Mouse (Mus musculus): ENCODE data around the gene Zmat3.

The Zmat3 gene

DNA sequence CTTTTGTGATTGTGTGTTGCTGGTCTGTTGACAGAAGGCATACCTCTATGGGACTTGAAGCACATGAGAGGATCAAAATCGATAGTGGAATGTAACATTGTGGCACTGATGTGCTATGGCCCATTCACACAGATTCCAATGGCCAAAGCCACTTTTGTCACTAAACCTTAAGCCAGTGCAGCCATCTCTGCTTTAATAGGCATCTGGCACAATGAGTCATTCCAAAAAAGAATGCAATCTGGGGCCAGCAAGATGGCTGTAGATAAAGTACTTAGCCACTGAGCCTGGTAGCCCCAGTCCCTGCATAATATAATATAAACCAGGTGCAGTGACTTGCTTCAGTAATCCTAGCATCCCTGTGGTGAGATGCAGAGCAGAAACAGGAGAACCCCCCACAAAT is 1.7 kb upstream of the Zmat3 start:
- no peak for DNase-seq

DNA sequence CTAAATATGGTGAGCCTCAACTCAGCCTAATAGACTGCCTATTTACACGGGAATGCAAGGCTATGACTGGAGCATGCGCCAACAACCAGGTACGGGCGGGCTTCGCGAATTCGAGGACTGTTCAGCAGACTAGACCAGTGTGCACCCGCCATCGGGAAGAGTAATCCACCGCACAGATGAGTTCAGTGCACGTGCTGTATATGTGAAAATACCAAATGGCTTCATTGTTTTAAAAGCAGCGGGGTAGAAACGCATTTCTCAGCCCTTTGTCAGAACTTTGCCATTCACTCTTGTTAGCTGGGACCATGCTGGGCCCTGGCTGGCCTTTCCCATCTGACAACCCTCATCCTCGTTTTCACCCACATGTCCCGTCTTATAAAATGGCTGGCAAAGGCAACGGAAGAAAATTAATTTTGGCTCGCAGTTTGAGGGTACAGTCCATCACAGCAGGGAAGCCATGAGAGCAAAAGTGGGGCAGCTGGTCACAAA is 476 bp upstream of the Zmat3 start:
- peak; percentile 28 for DNase-seq

DNA sequence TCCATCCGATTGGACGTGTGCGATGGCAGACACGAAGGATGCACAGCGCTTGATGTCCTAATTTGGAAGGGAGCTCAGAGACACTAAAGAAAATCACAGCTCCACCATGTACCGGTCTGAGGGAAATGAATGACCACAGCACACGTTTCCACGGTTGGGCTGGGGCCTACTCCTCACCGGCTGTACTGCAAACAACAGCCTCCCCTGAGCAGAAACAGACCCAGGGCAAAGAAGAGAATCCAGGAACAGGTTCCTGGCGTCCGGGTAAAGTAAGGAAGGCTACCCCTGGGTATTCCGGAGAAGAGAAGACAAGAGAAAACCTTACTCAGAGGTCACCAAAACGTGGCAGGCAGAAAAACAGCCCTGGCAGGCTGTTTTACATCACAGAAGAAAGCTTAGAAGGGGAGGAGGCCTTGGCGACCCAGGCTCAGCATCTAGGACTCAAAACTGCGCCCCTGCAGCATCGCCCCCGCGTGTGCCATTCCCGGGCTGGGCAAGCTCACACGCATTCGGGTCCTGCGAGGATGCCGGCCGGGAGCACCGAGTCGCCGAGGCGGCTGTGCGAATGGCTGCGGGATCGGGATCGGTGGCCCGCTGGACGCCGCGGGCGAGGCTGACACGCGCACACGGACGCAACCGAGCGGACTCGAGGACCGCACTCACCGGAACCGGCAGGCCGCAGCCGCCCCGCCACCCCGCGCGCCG is 821 bp downstream of the Zmat3 start:
- no peak for DNase-seq

DNA sequence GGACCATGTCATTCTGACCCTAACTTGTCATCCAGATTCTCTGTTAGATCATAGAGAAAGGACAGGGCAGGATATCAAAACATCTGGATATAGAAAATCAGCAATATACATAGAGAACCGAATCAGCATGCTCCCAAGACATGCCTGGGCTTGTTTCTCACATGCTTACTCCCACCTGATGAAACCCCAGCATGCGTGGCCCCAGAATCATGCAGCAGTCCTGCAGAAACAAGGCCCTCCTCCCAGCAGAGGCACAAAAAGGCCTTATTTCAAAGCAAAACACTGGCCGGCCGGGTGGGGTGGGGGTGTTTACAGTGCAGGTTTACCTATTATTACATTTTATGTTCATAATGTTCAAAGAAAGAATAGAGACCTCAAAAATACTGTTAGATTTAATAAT is 1.6 kb downstream of the Zmat3 start:
- DNase-seq: no peak

DNA sequence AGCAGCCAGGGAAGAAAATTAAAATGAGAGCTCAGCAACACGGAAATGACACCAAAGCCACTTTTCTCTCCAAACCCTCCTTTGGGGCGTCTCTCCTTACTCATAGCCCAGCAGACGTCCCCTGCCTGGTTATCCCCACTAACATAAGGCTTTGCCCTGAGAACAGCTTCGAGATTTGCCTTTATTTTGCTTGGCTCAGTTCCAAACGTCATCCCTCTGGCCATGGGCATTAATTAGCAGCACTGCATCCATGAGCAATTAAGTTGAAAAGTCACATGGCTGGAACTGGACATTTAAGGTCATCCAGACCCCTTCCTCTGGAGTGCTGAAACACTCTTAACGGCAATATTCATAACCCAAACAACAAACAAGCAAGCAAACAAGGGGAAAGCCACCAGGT is 4.6 kb downstream of the Zmat3 start:
- no peak for DNase-seq

DNA sequence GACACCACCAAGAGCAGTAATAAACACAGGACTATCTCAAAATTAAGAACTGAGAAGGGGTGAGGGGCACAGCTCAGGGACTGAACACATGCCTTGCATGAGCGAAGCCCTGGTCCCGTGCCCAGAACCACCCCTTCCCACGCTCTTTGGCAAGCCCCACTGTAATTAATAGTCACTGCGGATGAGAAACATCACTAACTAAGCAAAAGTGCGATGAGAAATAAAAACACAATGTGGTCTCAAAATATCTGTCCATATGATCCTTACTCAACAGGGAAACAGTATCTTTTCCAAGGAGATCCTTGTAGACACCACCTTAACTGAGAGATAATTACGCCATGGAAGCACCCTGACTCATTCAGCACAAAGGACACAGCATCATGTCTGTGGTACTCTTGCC is 17.9 kb downstream of the Zmat3 start:
- DNase-seq: no peak

DNA sequence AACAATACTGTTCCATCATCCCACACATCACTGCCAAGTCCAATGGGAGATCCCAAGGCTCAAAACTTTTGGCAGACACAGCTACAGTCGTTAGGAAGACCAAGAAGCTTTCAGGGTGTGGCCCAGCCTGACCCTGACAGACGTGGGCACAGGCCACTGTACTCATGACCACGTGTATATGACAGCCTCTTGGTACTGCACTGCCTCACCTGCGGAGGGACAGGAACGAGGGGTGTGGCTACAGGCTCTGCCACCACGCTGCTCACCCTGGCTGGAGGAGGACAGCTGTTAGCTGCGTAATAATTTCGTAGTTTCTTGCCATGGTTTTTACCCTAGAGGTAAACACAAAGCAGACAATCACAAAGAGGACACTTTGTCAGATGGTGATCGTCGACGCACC is 20.6 kb downstream of the Zmat3 start:
- no peak for DNase-seq

DNA sequence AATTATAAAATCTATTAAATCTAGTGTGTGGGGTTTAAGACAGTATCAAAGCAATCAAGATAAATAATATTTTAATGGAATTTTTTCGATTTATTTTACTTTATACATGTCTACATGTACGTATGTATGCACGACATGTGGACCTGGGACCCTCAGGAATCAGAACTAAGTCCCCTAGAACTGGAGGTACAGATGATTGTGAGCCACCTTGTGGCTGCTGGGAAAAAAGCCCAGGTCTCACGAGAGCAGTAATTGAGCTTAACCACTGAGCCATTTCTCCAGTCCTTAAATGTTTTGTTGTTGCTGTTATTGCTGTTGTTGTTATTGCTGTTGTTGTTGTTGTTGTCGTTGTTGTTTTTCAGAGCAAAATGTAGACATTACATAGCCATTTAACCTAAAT is 21.0 kb downstream of the Zmat3 start:
- DNase-seq: no peak

DNA sequence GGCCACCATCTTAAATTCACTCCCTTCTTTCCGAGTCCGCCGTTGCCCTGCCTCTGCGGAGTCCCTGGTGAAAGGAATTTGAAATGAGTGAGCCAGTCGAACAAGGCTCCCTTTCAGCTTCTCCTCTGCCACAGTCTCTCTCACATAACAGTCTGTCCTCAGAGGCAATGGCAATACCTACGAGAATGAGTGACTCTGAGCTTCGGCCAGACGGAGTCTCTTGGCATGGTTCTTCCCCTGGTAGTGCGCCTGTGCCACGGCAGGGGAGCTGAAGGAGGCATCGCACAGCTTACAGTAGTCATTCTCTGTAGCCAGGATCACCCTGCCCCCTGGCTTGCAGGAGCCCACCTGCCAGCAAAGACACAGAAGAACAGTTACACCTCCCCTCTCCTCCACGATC is 22.4 kb downstream of the Zmat3 start:
- no peak for DNase-seq

DNA sequence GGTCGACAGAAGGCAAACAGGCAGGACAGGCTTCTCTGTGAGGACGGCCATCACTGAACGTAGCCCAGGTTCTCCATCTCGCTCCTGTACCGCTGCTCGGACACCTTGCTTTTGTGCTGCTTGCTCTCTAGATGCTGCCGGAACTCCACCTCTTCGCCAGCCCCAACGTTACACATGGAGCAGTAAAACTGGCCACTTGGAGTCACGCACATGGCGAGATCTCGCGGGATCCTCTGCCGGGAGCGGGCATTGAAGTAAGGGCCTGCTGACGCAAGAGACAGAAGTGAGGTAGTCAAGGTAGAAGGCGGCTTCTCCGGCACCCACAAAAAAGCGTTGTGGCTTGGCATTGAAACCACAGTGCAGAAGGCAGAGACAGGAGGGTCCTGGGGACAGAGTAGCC is 24.4 kb downstream of the Zmat3 start:
- no peak for DNase-seq

DNA sequence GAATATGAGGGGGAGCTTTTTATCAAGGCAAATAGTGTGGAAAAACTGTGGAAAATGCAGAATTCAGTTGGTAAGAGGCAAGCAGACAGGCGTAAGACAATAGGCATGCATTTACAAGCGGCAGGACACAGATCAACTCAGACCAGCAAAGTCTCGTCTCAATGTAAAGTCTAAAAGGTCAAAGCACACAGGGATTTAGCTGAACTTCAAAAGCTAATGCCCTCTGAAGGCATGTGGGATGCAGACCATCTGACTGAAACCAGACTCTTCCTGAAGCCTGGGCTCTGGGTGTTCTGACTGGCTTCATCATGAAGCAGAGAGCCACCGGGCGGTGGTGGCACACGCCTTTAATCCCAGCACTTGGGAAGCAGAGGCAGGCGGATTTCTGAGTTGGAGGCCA is 27.6 kb downstream of the Zmat3 start:
- DNase-seq: no peak

DNA sequence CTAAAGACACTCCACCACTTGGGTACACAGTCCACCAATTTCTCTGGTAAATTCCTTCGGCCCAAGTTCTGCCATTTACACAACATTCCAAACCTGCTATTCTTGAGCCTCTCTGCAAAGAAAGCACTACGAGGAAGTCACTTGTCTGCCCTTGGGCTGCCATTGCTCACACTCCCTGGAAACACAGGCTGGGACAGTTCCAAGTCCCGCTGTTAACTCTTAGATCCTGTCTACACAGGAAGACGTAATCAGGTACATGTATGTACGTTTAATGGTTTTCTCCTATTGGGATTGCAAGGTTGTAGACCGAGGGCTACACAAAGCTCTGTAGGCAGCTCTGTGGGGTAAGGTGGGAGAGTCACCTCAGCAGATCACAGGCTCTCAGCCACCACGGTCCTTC is 28.0 kb downstream of the Zmat3 start:
- no peak for DNase-seq

DNA sequence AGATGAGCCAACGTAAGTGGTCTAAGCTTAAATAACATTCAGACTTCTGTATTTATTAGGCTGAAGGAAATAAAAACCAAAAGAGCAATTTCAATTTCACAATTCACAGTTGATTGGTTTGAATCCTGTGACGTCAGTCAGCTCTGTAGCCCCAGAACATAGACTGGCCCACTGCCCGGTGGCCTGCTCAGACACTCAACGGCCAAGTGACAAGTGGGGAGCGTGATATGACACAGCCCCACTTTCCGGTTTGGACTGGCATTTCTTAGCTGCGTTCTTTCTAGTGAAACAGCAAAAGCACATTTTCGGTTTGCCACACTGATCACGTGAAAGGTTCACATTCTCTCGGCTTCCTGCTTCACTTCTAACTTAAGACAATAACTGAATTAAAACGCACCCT is 30.9 kb downstream of the Zmat3 start:
- no peak for DNase-seq

DNA sequence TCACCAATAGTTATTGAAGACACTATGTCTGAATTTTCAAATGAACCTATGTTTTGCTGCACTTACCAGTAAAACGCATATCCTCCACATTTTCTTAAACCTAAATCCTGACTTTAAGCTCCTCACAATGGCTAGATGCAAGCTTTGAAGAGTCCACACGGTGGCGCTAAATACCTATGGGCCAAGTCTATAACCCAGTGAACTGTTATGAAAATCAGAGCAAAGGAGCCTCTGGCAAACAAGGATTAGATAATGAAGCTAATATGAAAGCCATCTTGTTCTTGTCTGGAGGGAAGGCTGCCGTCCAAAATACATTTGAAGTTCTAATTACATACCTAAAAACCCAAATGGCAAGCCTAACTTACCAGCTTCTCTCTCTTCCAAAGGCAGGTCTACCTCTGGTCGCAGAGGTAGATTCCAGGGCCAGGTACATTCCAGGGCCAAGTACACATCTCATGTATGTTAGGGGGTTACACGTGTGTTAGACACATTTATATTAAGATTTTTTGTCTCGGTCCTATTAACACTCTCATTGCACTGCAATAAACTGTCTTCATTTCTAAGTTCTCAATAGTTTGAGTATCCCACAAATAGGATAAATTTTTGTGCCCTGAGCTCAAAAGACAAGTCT is 32.2 kb downstream of the Zmat3 start:
- peak; percentile 82 for DNase-seq

DNA sequence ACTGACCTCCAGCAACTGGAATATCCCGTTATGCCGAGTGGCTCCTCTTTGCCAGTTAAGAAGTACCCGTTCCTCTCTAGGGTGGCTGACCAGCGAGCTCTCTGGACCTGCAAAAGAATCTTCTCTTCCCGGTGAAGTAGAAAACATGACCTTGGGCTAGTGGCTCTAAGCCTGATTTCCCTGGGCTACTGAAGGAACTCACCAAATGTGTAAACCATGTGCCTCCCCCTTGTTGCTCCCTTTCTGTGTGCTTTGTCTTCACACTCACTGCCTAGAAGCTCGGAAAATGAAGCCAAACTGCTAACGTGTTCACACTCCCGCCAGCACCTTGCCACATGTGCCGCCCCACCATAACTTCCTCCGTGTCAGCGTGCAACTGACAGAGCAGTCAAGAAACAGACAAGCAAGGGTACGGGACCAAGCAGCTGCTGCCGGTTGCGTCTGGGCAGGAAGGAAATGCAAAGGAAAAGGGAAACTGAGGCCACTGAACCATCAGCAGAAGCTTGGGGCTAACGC is 47.9 kb downstream of the Zmat3 start:
- DNase-seq: peak; percentile 18

DNA sequence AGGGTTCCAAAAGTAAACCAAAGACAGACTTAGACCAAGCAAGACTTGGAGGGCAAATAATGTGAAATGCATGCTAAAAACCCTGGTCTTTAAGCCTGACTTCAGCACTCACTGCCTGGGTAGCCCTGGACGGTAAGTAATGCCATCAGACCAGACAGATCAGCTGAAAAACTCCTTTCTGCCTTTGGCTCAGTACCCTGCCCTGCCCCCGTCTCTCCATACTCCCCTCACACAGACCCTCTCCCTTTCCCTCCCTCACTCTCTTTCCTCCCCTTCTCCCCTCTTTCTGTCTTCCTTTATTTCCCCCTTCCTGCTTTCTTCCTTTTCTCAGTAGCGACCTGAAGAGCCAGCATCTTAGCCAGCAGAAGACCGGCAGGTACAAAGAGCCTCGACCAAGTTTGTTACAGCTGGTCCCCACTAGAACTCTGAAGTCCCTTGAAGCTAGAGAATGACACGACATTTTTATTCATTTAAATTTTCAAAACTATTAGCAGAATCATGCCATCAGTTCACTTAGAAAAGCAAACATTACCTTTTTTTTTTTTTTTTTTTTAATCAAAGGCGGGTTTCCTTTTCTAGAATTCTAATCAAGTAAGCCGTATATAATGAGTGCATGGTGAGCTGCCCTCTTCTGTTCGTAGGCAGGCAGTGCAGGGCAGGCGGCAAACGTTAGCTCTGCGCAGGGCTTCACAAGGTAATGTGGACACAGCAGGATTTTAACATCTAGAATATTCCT is 48.5 kb downstream of the Zmat3 start:
- DNase-seq: peak; percentile 53

DNA sequence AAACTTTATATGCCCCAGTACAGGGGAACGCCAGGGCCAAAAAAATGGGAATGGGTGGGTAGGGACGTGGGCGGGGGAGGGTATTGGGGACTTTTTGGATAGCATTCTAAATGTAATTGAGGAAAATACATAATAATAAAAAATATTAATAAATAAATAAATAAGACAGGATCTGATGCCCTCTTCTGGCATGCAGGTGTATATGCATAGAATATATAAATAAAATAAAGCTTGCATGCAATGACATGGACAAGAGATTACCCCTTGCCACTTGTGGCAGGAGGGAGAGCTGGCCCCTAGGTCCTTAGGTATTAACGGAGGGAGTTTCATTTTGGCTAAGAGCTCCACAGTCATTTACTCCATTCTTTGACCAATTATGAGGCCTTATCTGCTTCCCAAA is 51.1 kb downstream of the Zmat3 start:
- no peak for DNase-seq

DNA sequence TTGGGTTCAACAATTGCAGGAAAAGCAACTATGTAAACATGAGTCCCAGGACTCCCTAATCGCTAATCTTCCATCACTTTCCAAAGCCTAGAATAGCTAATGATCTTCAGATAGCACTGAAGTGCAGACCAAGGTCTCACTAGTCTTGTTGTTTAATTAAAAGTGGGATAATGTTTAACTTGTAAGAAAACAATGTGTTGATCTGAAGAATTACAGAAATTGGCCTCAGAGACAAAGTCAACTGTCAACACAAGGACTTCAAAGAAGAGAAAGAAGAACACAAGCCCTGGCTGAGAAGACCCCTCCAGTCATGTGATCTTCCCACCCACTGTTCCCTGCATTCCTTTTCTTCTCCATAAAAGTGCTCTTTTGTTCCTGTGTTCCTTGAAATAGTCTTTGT is 61.6 kb downstream of the Zmat3 start:
- no peak for DNase-seq

DNA sequence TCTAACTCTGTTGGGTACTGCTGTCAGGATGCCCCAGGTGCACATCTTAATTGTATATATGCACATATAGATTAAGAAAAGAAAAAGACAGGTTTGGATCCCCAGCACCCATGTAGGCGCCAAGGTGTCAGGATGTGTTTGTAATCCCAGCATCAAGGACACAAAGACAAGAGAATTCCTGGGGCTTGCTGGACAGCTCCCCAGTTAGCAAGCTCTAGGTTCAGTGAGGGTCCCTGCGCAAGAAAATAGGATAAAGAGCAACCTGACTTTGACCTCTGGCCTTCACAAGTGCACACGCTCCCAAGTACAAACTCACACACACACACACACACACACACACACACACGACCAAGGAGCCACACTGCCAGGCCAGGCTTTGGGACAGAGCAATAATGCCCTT is 73.8 kb downstream of the Zmat3 start:
- DNase-seq: no peak

Measured in thymus, postnatal 4 days (tissue).